Mouse (Mus musculus) testis, adult 2 months (tissue): Measurements from ENCODE around the gene Rint1.

Experiments used
- CTCF ChIP-seq: fragments of 200-500 bp; IDR thresholded peaks from 2 replicates; pipeline ENCODE4 v1.5.1; 2012; ENCODE audit warnings: low read depth, mild to moderate bottlenecking, inconsistent platforms, low read length, moderate library complexity; ENCODE audit not compliant: control insufficient read depth, insufficient read depth, insufficient replicate concordance
- POLR2A ChIP-seq: fragments of 200-500 bp; IDR thresholded peaks from 2 replicates; pipeline ENCODE4 v1.6.1; 2012; ENCODE audit warnings: low read depth, mild to moderate bottlenecking, inconsistent platforms, low read length, moderate library complexity; ENCODE audit not compliant: control insufficient read depth

GRCm38 (mm10) chr5:23843674-23844530 is 56.4 kb downstream of the Rint1 start, which contains the start of gene Tomm7:
- TF ChIP-seq CTCF (no peak), POLR2A (peak; percentile 98)
